Mouse (Mus musculus) B cell, adult 2 months (primary cell): ENCODE measurements around the gene Hnrnpul1.
"Not testable (repeated sequence)": the region's sequence is repeated elsewhere in the genome, so short reads cannot be mapped to it uniquely, and the experiment has no call there.

Source experiments
- DNase-seq, 2 experiments: peaks; one replicate each; pipeline ENCODE4 v3.0.0; 2022

Hnrnpul1 gene

GRCm38 (mm10) chr7:25780021-25780420 lies 25.5 kb upstream of the Hnrnpul1 start:
- DNase-seq = no peak

- DNase-seq = no peak
These were observed 13.7 kb upstream of the Hnrnpul1 start for GRCm38 (mm10) chr7:25768229-25768628.

GRCm38 (mm10) chr7:25766108-25766507 lies 11.6 kb upstream of the Hnrnpul1 start:
- DNase-seq = no peak

DNA sequence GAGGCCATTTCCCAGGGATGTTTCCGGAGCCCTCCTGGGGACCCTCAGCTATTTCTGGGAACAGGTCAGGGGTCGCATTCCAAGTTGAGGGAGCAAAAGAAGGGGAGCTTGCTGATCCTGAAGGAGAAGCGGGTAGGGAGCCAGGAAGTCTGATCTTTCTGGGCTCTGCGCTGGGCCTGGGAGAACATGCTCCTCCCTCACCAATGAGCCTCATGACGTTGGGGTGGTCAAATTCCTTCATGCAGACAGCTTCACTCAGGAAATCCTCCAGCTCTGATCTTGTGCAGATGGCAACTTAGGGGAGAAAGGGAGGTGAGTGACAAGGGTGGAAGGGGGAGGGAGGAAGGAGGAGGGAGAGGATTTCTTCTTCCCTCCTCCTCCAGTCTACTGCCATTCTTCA lies 9.7 kb upstream of the Hnrnpul1 start:
- no peak for DNase-seq

DNA sequence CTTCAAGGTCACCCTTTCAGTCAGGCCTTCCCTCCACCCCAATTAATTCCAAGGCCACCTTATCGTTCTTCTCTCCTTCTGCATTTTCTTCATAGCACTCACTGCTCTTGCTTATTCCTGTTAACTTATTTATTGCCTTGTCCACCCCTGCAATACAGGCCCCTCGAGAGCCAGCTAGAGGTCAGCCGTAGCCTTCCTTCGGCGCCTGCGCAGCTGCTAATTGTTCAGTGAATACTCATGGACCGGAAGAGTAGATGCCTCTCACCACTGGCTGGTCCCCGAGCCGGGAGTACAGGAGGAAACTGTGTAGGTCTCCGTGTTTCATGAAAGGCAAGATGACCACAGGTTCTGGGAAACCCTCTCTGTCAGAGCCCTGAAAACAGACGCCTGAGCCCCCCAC lies 9.1 kb upstream of the Hnrnpul1 start:
- DNase-seq = no peak

DNA sequence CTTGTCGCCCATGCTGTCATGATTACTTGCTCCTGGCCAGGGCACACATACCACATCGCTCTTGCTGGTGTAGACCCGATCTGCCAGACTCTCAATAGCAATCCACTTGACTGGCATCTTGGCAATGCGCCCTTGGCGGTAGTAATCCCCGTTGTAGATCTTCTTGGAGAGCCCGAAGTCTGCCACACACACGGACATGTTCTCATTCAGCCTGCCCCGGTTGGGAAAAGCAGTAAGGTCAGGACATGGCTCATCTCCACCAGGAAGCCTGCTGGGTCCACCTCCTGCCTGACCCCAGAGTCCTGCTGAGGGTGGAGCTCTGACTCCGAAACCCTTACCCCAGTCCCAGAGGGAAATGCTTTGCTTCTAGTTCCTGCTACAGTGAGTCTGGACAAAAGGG lies 6.8 kb upstream of the Hnrnpul1 start:
- no peak for DNase-seq

DNA sequence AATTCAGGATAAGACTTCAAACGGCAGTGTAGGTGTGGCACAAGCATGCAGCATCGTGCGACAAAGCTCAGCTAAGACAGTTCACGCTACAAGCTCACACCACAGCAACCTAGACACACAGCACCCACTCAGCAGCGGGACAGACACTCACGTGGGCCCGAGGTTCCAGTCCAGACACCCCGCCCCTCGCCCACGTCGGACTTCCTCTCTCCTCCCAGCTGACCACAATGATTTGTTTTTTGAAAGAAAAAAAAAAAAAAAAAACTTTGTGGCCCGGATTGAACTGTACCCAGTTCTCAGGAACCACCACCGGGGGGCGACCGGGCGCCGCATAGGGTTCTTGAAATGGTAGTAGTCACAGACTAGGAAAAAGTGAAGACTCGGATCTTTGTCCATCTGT lies 1.5 kb upstream of the Hnrnpul1 start:
- peak; percentile 94 to 97 for DNase-seq

GRCm38 (mm10) chr7:25755468-25755833 lies 894 bp upstream of the Hnrnpul1 start:
- no peak for DNase-seq

DNA sequence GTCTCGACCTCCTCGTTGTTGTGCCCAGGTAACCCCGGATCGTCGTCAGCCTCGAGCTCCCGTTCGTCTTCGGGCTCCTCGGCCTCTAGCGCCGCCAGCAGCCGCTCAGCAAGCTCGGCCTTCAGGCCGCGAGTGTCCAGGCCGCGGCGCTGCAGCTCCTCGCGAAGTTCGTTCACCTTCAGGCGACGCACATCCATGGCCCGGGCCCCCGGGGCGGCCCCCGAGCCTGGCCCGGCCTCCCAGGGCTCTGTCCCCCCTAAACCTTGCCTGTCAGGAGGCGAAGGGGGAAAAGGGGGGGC lies 169 bp downstream of the Hnrnpul1 start:
- no peak for DNase-seq

GRCm38 (mm10) chr7:25753643-25754438 lies 716 bp downstream of the Hnrnpul1 start:
- peak in 1 of 2 experiments; percentile 8 for DNase-seq

- DNase-seq = no peak
These were observed 1.5 kb downstream of the Hnrnpul1 start for GRCm38 (mm10) chr7:25753076-25753475.

- no peak for DNase-seq
These were observed 7.7 kb downstream of the Hnrnpul1 start for GRCm38 (mm10) chr7:25746844-25747243.

GRCm38 (mm10) chr7:25738277-25738676 lies 16.3 kb downstream of the Hnrnpul1 start:
- DNase-seq = no peak

GRCm38 (mm10) chr7:25736920-25737319 lies 17.6 kb downstream of the Hnrnpul1 start:
- peak in 1 of 2 experiments; percentile 17 for DNase-seq

DNA sequence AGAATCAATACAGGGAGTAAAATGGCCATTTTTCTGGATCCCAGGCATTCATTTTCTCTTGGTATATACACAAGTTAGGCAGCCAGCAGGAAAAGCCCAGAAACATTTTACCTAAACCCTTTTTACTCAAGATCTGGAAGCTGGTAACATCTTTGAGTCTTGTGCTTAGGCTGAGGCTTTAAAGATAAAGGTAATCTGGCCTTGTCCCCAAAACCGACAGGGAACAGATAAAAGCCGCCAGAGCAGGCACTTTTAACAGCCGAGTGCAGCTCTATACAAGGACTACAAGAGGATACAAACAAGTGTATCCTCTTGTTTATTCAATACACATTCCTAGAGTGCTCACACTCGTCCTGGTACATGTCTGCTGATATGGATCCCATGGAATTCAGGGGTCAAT lies 19.6 kb downstream of the Hnrnpul1 start:
- no peak for DNase-seq

- no peak for DNase-seq
These were observed 23.1 kb downstream of the Hnrnpul1 start for GRCm38 (mm10) chr7:25731294-25732055.

DNA sequence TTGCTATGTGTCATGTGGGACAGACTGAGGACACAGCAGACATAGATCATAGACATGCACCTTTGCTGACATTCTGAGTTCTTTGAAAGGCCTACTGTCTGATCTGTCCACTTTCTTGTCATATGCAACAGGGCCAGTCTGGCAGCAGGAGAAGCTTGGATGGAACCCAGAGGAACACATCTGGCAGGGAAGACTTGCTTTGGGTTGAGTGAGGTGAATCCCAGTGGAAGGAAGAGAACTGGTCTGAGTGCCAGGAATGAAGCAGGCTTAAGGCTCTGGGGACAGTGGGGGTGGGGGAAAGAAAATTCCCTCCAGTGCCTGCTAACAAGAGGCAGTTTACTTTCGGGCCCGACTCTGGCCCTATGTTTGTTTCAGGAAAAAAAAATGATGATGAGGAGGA lies 24.7 kb downstream of the Hnrnpul1 start:
- no peak for DNase-seq

- no peak for DNase-seq
These were observed 25.2 kb downstream of the Hnrnpul1 start for GRCm38 (mm10) chr7:25729396-25729795.

GRCm38 (mm10) chr7:25727800-25728199 lies 26.8 kb downstream of the Hnrnpul1 start:
- DNase-seq = no peak

- DNase-seq = no peak
These were observed 28.7 kb downstream of the Hnrnpul1 start for GRCm38 (mm10) chr7:25725886-25726285.

GRCm38 (mm10) chr7:25721776-25722175 lies 32.8 kb downstream of the Hnrnpul1 start:
- DNase-seq = not testable (repeated sequence)

DNA sequence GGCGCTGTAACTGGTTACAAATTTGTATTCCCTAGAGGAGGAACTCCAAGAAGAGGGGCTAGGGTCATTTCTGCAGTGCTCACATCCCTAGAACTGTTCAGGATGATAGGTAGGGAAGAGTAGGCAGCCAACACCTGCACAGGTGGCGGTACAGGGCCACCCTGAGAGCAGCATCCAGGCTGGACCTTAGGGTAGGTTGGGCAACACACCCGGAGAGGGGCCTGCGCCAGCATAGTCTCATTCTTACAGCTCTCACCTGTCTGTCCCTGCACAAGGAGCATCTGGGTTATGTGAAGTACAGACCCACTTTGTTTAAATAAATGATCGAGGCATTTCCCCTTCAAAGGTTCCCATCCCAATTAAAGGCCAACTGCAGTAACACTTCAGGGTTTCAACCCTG lies 33.8 kb downstream of the Hnrnpul1 start:
- no peak for DNase-seq

DNA sequence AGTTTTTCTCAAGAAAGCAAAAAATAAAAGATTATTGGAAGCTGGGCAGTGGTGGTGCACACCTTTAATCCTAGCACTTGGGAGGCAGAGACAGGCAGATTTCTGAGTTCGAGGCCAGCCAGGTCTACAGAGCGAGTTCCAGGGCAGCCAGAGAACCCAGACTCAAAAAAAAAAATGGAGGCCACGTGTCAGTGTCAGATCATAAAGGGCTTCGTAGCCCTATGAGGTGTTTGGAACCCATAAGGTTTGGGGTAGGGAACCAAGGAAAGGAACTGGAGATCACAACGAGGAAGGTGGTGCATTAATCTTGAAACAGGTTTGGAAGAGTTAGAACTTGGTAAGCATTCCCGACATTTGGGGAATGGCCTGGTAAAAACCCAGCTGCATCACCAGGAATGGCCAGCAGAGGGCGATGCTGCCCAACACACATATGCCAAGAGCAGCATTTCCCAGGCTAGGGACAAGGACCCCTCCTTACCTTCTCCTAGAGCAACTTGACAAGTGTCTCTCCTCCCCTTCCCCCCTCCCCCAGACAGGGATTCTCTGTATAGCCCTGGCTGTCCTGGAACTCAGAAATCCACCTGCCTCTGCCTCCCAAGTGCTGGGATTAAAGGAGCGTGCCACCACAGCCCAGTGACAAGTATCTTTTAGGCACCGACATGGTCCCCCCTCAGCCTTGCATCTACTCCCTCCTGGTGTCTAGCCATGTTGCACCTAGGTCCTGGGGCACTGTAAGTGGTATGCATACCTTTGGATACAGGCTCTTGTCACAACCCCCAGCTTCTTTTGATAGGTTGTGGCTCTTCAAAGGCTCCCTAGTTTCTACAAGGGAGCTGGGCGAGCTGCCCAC lies 34.6 kb downstream of the Hnrnpul1 start:
- peak; percentile 71 to 73 for DNase-seq
